Mouse (Mus musculus) adrenal gland (tissue): ENCODE measurements around the gene Coil.

ENCODE experiments used
- intact Hi-C: fragments of 180-260 bp; cut with DNase I; formaldehyde crosslinking; loops from one replicate; pipeline ENCODE4 v1.15.1; 2025

The Coil gene

GRCm38 (mm10) chr11:89003726-89004125 is 33.7 kb downstream of the Coil start:
- intact Hi-C loops: no loop called here

- intact Hi-C loops: no loop called here
These were observed 35.4 kb downstream of the Coil start for GRCm38 (mm10) chr11:89005473-89005872.

DNA sequence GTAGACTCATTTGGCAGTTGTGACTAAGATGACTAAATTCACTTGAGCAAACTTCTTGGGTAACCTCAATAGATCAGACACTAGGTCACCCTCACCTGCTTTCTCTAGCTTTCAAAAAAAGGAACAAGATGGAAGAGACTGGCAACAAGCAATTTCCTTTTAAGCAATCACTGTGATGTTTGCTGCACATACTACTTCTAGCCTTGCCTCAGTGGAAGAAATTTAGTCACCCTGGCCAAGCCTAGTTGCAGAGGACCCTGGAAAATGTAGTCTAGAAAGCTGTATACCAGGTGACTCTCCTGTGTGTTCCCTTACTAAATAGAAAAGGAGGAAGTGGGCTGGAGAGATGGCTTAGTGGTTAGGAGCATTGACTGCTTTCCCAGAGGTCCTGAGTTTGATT is 36.4 kb downstream of the Coil start:
- intact Hi-C loops: no loop called here

- intact Hi-C loops: no loop called here
These were observed 37.5 kb downstream of the Coil start for GRCm38 (mm10) chr11:89007582-89007981.

DNA sequence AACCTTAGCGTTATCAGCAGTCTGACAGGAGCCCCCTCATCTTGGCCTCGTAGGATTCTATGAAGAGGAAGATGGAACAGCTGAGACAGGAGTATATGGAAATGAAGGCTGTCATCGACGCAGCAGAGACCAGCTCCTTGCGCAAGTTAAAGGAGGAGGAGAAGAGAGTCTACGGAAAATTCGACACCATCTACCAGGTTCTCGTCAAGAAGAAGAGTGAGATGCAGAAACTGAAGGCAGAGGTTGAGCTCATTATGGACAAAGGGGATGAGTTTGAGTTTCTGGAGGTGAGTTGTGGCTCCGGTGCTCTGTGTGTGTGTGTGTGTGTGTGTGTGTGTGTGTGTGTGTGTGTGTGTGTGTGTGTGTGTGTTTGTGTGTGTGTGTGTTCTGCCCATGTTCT is 39.0 kb downstream of the Coil start:
- intact Hi-C loops: no loop called here

GRCm38 (mm10) chr11:89009496-89009895 is 39.4 kb downstream of the Coil start:
- intact Hi-C loops: no loop called here

DNA sequence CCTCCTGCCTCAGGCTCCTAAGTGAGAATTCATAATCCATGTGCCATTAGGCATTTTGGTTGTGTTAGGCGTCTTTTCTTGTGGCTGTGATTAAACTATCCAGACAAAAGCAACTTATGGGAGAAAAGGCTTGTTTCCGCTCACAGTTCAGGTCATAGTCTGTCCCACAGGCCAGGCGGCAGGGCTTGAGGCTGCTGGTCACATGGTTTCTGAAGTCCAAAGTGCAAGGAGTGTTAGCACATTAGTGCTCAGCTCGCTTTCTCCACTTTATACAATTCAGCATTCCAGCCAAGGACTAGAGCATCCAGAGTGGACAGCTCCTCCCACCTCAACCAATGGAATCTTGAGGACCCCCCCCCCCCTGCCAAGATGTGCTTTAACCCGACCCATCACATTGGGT is 42.2 kb downstream of the Coil start:
- intact Hi-C loops: no loop called here

DNA sequence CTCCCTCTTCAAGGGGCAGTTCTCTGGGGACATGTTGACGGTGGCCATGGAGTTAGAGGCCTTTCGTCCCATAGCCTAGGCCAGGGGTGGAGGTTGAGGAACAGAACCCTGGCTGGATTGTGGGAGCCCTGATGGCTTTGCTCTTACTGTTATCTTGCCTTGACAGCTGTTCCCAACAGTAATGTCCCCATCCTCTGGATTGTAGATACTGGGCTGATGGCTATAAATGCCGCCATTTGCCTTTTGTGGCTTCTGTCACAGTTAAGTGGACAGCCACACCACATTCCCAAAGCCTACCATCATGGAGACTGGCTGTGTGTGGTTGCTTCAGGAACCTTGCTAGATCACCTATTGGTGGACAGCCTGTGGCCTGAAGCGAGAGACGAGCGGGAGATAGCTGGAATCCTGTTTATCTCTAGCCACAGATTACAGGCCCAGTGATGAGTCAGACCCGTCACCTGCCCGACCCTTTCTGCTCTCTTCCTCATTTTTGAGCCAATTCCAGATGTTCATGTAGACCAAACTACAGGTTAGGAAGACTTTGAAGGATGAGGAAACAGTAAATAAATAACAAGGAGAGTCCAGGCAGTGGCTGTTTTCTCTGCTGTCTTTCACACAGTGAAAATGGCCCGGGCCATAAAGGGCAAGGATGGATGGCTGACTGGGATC is 47.6 kb downstream of the Coil start:
- intact Hi-C loops: no loop called here

- intact Hi-C loops: no loop called here
These were observed 50.7 kb downstream of the Coil start for GRCm38 (mm10) chr11:89020681-89021305.

DNA sequence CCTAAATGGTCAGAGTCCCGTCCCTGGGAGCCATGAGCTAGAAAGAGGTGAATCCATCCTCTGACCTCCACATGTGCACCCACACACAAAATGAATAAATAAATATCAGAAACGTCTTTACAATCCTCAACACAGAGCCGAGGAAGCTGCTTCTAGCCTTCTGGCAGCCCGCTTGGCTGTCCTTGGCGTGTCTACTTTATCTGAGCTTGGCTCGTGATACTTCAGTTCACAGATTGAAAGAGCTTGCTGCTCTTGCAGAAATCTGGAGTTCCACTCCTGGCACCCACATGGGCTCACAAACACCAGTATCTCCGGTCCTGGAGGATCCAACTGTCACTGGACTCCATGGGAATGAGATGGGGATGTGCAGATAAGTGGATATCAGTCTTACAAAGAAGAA is 51.6 kb downstream of the Coil start:
- intact Hi-C loops: no loop called here

DNA sequence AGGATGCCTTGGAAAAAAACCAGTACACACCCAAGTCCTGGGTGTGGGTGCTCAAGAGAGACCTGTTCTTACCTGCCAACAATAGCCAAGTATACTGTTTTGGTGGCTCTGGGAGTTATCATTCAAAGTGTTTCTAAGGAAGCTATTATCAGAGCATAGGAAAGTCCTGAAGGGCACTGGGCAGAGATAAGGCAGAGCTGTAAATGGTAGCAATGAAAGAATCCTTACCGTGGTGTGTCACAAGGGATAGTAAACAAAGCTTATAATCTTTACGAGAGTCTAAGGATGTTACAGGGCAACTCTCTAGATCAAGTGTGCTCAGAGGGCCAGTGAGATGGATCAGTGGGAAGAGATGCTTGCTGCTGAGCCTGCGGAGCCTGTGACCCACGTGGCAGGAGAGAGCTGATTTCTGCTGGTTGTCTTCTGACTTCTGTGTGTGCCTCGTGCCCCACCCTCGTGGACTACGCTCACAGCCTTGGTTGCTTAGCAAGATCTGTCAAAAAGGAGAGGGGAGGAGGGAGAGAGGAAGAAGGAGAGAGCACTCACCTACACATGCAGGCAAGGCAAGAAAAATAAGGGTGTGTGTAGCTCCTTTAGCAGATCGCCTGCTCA is 52.2 kb downstream of the Coil start:
- intact Hi-C loops: no loop called here

GRCm38 (mm10) chr11:89023477-89023876 is 53.4 kb downstream of the Coil start:
- intact Hi-C loops: no loop called here

GRCm38 (mm10) chr11:89024181-89024881 is 54.3 kb downstream of the Coil start:
- intact Hi-C loops: no loop called here

DNA sequence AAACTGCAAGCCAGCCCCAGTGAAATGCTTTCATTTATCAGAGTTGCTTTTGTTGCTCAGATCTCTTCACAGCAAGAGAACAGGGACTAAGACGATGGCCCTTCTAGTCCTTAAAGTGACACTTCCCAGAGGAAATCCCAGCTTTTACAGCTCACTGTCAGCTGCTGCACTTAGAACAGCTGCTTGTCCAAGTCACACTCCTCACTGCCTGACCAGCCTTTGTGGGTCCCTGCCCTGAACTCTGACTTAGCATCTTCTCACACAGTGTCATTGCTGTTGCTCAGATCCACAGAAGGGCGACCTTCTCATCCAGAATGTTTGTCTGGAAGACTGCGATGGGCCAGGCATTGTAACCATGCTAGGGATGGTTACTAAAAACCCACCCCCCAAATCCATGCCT is 55.6 kb downstream of the Coil start:
- intact Hi-C loops: no loop called here

GRCm38 (mm10) chr11:89026117-89026516 is 56.1 kb downstream of the Coil start:
- intact Hi-C loops: no loop called here

GRCm38 (mm10) chr11:89027955-89028361 is 57.9 kb downstream of the Coil start:
- intact Hi-C loops: no loop called here

- intact Hi-C loops: no loop called here
These were observed 58.9 kb downstream of the Coil start for GRCm38 (mm10) chr11:89028871-89029405.

GRCm38 (mm10) chr11:89030552-89030951 is 60.5 kb downstream of the Coil start:
- intact Hi-C loops: no loop called here

DNA sequence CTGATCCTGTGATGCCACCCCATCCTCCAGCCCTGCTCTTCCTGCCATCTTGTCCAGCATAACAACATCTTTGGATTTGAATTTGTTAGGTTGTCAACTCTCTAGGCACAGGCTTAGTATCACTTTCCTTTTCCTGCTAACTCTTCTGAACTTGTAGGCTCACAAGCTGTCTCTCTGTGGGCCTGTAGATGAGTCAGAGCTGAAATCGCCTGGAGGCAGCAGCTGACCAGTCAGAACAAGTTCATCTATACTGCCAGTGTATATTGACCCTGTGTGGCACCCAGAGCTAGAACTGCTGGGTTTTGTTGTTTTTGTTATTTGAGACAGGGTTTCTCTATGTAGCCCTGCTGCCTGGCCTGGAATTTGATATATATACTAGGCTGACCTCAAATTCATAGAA is 61.1 kb downstream of the Coil start:
- intact Hi-C loops: no loop called here

- intact Hi-C loops: no loop called here
These were observed 64.5 kb downstream of the Coil start for GRCm38 (mm10) chr11:89034592-89034991.

GRCm38 (mm10) chr11:89035552-89035951 is 65.5 kb downstream of the Coil start:
- intact Hi-C loops: no loop called here

DNA sequence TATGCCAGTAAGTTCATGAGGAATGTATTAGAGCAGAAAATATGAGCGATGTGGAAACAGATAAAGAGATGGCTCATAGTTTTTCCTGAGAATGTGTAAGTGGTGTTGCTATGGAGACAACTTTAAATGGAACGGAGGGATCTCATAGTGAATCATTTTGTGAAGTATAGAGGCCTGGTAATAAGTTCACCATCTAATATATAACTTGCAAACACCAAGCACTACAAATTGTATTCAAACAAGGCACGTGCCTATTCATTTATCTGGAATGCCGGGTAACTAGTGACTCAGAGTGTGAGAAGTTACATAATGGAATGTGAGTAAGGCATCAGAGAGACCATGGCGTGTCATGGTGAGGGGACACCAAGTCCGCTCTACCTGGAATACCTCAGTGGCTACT is 68.4 kb downstream of the Coil start:
- intact Hi-C loops: loop anchor here (2.0 kb wide), 1 partner anchor 46 kb away; no protein-coding TSS in a partner anchor
